Mouse (Mus musculus): ENCODE results near the gene Igf1. TPM values are rescaled to one million over a fixed set of nuclear protein-coding genes. Genes with fewer than 3 reads are reported as not detected.

Igf1 gene
- polyA plus RNA-seq (2012; rRNA removed) = 10.2 and 16.6 TPM in 2 replicates

GRCm38 (mm10) chr10:87858013-87858806, at the start of gene Igf1:
Gene Igf1, plus strand, starts transcription at chr10:87858265.

Other genes starting within 250 kb of the Igf1 start
- gene Pmch, start 232.8 kb downstream of the Igf1 start, polyA plus RNA-seq (2012; rRNA removed) = not detected in 2 replicates